In the genomic region with DNA sequence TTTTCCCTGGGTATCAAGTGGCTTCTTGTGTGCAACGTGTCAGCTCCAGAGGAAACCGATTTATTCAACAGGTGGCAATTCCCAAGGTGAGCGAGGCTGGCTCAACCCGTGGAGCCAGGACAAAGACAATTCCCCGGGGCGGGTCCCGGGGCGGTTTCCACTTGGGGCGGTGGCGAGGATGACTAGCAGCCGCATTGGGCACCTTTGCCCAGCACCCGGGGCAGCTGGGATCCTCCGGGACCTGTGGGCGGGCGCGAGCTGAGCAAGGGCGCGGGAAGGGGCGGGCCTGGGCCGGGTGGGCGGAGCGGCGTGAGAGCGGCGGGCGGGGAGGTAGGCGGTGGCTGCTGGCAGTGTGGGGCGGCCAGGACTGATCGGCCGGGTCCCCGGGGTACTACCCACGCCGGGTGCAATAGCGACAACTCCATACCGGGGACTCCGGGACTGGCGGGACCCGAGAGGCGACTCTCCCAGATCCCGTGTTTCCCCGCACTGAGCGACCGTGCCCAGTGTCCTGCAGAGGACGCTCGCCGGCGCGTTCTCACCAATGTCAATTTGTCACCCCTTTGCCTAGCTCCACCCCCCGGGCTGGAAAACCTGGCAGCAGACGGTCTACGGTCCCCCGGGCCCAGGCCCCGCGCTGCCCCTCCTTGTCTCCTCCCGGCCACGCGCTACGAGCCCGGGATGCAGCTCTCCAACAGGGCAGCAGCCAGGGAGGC, we compare ENCODE assay signal across 8 mouse cellular contexts. TPM values are rescaled to one million over a fixed set of nuclear protein-coding genes. Genes with fewer than 3 reads are reported as not detected.
A peak's percentile ranks its signal among the peaks of the same experiment; 100 is the strongest.
DNase-seq lines count a peak whose midpoint lies in the region; ATAC-seq and TF ChIP-seq lines count a peak whose summit lies in the region.

No protein-coding gene starts in this region.

- peak overlapping the region; percentile 72 for H3K4me2 ChIP-seq in hindbrain, embryonic 15.5 days

- peak; percentile 65 for DNase-seq in T-cell, adult 2 months (ENCODE audit: low spot score)
- DNase-seq in cerebellum, postnatal 25 days, result peak; percentile 93
- peak; percentile 75 to 80 for DNase-seq in frontal cortex, postnatal 36 days (ENCODE audit: low spot score in 2 of 2)
- peak; percentile 74 to 76 for DNase-seq in left cerebral cortex, adult 2 months (ENCODE audit: extremely low spot score in 1 of 2, low spot score in 2 of 2)
- DNase-seq in right cerebral cortex, adult 18-20 months, result peak; percentile 78
- DNase-seq in urinary bladder, postnatal 10 days (ENCODE audit: low spot score), result peak; percentile 50

- no peaks in the 10 kb centered on the region for H3K36me3 ChIP-seq in hindbrain, embryonic 15.5 days
- no peaks in the 10 kb centered on the region for H3K36me3 ChIP-seq in macrophage (ENCODE audit: inconsistent target)

- no peaks in the 10 kb centered on the region for H3K27me3 ChIP-seq in hindbrain, embryonic 15.5 days

- peak overlapping the region; percentile 91 for H3K27ac ChIP-seq in hindbrain, embryonic 15.5 days (replicated peaks)
- H3K27ac ChIP-seq in left cerebral cortex, adult 2 months, result peak overlapping the region; percentile 89
- peak overlapping the region; percentile 52 for H3K27ac ChIP-seq in macrophage

- ATAC-seq in hindbrain, embryonic 15.5 days (ENCODE audit: low FRiP score, low read depth), result peak; percentile 96

- peak; percentile 42 for TF ChIP-seq CTCF in left cerebral cortex, adult 2 months (IDR thresholded peaks at IDR 0.05)

- intact Hi-C loops in left cerebral cortex, adult 2 months (cut with DNase I), result loop anchor here (5.0 kb wide), 1 partner anchor 67 kb away; no protein-coding TSS in a partner anchor

- H3K79me2 ChIP-seq in macrophage (ENCODE audit: inconsistent target), result no peaks in the 10 kb centered on the region

- WGBS in hindbrain, embryonic 15.5 days, result under 1% methylated on average over 55 of the region's 59 CpGs
- under 1% methylated on average over 56 of the region's 59 CpGs for WGBS in macrophage (ENCODE audit: missing documents)

- H3K4me1 ChIP-seq in hindbrain, embryonic 15.5 days (replicated peaks), result peaks cover 18% of the 10 kb centered on the region

- H3K9ac ChIP-seq in hindbrain, embryonic 15.5 days, result peak overlapping the region; percentile 78

- H3K4me3 ChIP-seq in hindbrain, embryonic 15.5 days, result peak overlapping the region; percentile 64
- peak overlapping the region; percentile 90 for H3K4me3 ChIP-seq in left cerebral cortex, adult 2 months
- H3K4me3 ChIP-seq in macrophage (ENCODE audit: inconsistent target), result peak overlapping the region; percentile 33

- H3K9me3 ChIP-seq in hindbrain, embryonic 15.5 days, result no peaks in the 10 kb centered on the region

RNA-seq across cellular contexts. Expression of a gene that starts 19.8 kb away (rescaled TPM):
- polyA plus RNA-seq in hindbrain, embryonic 15.5 days (2015; fragmentation: Nextera tagmentation; extraction: Ambion mirVana), result 6.7 and 8.1 TPM in 2 replicates
- total RNA-seq in left cerebral cortex, adult 2 months (2021), result 1 to 10 TPM; 3.6 to 4.0 TPM
- total RNA-seq in macrophage (2018; cell fraction: chromatin; rRNA removed), result 1 to 10 TPM in 25 of 26 experiments, under 1 TPM in 1; 0.55 to 7.5 (median 2.6) TPM
- total RNA-seq in macrophage (2018; cell fraction: cytosol; rRNA removed), result 1 to 10 TPM in 24 of 26 experiments, under 1 TPM in 2; 0.56 to 2.7 (median 1.4) TPM
- 1 to 10 TPM in 22 of 26 experiments, under 1 TPM in 4; 0.54 to 6.5 (median 1.7) TPM for total RNA-seq in macrophage (2018; cell fraction: nucleus; rRNA removed)
- polyA plus RNA-seq in macrophage (2018), result 2.0 to 3.2 TPM (median 2.1 TPM) in 3 replicates

RNA-seq across cellular contexts. Expression of a gene that starts 50.0 kb away (rescaled TPM):
- polyA plus RNA-seq in hindbrain, embryonic 15.5 days (2015; fragmentation: Nextera tagmentation; extraction: Ambion mirVana), result 0.20 and 0.48 TPM in 2 replicates
- under 1 TPM in 1 of 2 experiments, not detected in 1; 0.21 TPM for total RNA-seq in left cerebral cortex, adult 2 months (2021)
- total RNA-seq in macrophage (2018; cell fraction: chromatin; rRNA removed), result not detected
- not detected for total RNA-seq in macrophage (2018; cell fraction: cytosol; rRNA removed)
- total RNA-seq in macrophage (2018; cell fraction: nucleus; rRNA removed), result not detected
- polyA plus RNA-seq in macrophage (2018), result not detected in 3 replicates

Comparison
In these comparisons a context has a peak if more than half of its experiments do, and no peak if none do; other contexts are left out.
1. Peak in every context shown above with its lines: DNase-seq, ATAC-seq, H3K4me3 ChIP-seq and H3K27ac ChIP-seq.
2. H3K4me3 ChIP-seq: peak in every context shown above with its lines; median percentile 90 in left cerebral cortex, adult 2 months; 64 in hindbrain, embryonic 15.5 days; 33 in macrophage.